ENCODE assay signal across 8 mouse cellular contexts in the genomic region with DNA sequence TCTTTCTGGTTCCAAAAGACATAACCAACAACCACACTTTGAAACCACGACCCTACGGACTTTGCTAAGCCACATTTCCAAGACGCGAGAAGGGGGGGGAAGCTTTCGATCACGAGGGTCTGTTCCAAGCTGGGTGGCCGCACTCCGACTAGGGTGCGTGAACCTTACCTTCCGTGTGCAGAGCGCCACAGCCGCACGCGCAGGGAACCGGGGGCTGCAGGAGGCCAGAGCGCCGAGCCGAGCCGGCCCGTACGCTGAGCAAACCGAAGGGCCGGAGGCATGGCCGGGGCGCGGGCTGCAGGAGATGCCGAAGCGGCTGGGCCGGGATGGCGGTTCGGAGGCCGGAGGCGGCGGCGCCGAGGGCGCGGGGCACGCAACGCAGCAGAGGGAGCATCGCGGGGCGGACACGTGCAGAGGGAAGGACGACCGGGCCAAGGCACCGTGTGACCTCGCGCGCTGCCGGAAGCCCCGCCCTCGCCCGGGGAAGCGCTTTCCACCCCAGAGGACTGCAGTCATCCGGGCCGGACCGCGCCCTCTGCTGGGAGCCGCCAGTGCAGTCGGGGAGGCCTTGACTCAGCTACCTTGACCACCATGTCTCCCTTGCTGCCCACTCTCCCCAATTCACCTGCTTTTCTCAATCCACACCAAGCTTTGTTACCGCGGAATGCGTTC. TPM values are rescaled to one million over a fixed set of nuclear protein-coding genes. Genes with fewer than 3 reads are reported as not detected.
A peak's percentile ranks its signal among the peaks of the same experiment; 100 is the strongest.
DNase-seq lines count a peak whose midpoint lies in the region; ATAC-seq lines count a peak whose summit lies in the region.

A gene (minus strand): TSS at position 470 of the 672 bp plus-strand sequence.

- peak within 1 kb of the TSS; percentile 92 for H3K4me2 ChIP-seq in intestine, embryonic 14.5 days (ENCODE audit: low read length)

- ATAC-seq in intestine, embryonic 14.5 days (replicated peaks; ENCODE audit: low FRiP score, low TSS enrichment, low read depth): peak; percentile 94
- ATAC-seq in megakaryocyte progenitor cell, adult 5-6 weeks (replicated peaks; ENCODE audit: poor library complexity): peak; percentile 99

- H3K36me3 ChIP-seq in intestine, embryonic 14.5 days (ENCODE audit: control insufficient read depth, insufficient read depth, low read length): peaks cover 65% of the 10 kb centered on the region

- H3K27me3 ChIP-seq in intestine, embryonic 14.5 days (replicated peaks; ENCODE audit: control insufficient read depth, insufficient read depth, low read length): no peaks in the 10 kb centered on the region

- intact Hi-C loops in left cerebral cortex, postnatal 10 days (cut with DNase I): no loop called here

- H3K4me3 ChIP-seq in intestine, embryonic 14.5 days (ENCODE audit: low read depth, low read length): peak within 1 kb of the TSS; percentile 99

- peak within 1 kb of the TSS; percentile 30; the same call in 1 of the 2 replicates for H3K27ac ChIP-seq in intestine, embryonic 14.5 days (ENCODE audit: low read depth)

- peak; percentile 96 for DNase-seq in adrenal gland, adult 2 months
- peak; percentile 94 for DNase-seq in embryo, embryonic 11 days
- peak; percentile 91 for DNase-seq in gastrocnemius, postnatal 25 days
- DNase-seq in intestine, embryonic 14.5 days (ENCODE audit: low spot score): peak; percentile 97
- DNase-seq in left cerebral cortex, postnatal 10 days (ENCODE audit: extremely low spot score in 1 of 2, low spot score in 2 of 2): peak; percentile 90 to 97
- DNase-seq in right cerebral cortex, postnatal 10 days (ENCODE audit: low spot score in 2 of 2): peak; percentile 94 to 95
- DNase-seq in urinary bladder, postnatal 14 days (ENCODE audit: low spot score): peak; percentile 96

- peaks cover 6% of the 10 kb centered on the region for H3K4me1 ChIP-seq in intestine, embryonic 14.5 days (replicated peaks; ENCODE audit: control insufficient read depth, insufficient read depth, low read length)

- WGBS in intestine, embryonic 14.5 days: under 1% methylated on average over 63 of the region's 64 CpGs

- H3K9me3 ChIP-seq in intestine, embryonic 14.5 days (ENCODE audit: control insufficient read depth, low read length): no peaks in the 10 kb centered on the region

- peak within 1 kb of the TSS; percentile 93 for H3K9ac ChIP-seq in intestine, embryonic 14.5 days (ENCODE audit: low read length)

RNA-seq across cellular contexts. Expression of the gene that starts here (rescaled TPM):
- 100 to 1,000 TPM; 209 to 250 TPM for total RNA-seq in adrenal gland, adult 2 months (2021)
- 901 and 1,116 TPM in 2 replicates for polyA plus RNA-seq in adrenal gland, adult 2 months (2012; rRNA removed)
- 100 to 1,000 TPM; 116 to 121 TPM for total RNA-seq in gastrocnemius, postnatal 25 days (2021)
- 317 and 333 TPM in 2 replicates for polyA plus RNA-seq in intestine, embryonic 14.5 days (2014; fragmentation: Nextera tagmentation; extraction: Ambion mirVana)
- total RNA-seq in left cerebral cortex, postnatal 10 days (2021): 100 to 1,000 TPM; 108 to 114 TPM
- 642 and 695 TPM in 2 replicates for total RNA-seq in megakaryocyte progenitor cell, adult 5-6 weeks (2015)
- total RNA-seq in megakaryocyte progenitor cell, adult 5-6 weeks (2017): 113 and 117 TPM in 2 replicates

Comparison
In these comparisons a context has a peak if more than half of its experiments do, and no peak if none do; other contexts are left out.
1. Peak in every context shown above with its lines: DNase-seq, ATAC-seq, H3K4me3 ChIP-seq and H3K27ac ChIP-seq.